Mouse (Mus musculus) forebrain, embryonic 11.5 days (tissue): ENCODE results near the gene Nedd9. TPM values are rescaled to one million over a fixed set of nuclear protein-coding genes. Genes with fewer than 3 reads are reported as not detected.

Experiments used
- ATAC-seq: fragments of 200-750 bp; cut with Nextera tagmentation; replicated peaks from 2 replicates; pipeline ENCODE4 v1.8.0; 2017; ENCODE audit warnings: moderate TSS enrichment; ENCODE audit not compliant: low FRiP score
- DNase-seq: peaks from one replicate; pipeline ENCODE4 v3.0.0-alpha.2; 2017; ENCODE audit warnings: low spot score
- H3K27ac ChIP-seq: fragments of 300-500 bp; sonication (generic); 2 replicates; pipeline ENCODE4 v1.5.1; 2014; ENCODE audit warnings: low read depth, low read length
- H3K27me3 ChIP-seq: fragments of 300-500 bp; sonication (generic); 2 replicates; pipeline ENCODE4 v1.6.1; 2014; ENCODE audit warnings: mild to moderate bottlenecking, low read length, mixed read lengths; ENCODE audit not compliant: control insufficient read depth, insufficient read depth
- H3K36me3 ChIP-seq: fragments of 300-500 bp; sonication (generic); 2 replicates; pipeline ENCODE4 v1.6.1; 2014; ENCODE audit warnings: mild to moderate bottlenecking, low read length, moderate library complexity, mixed read lengths; ENCODE audit not compliant: control insufficient read depth, insufficient read depth
- H3K4me1 ChIP-seq: fragments of 300-500 bp; sonication (generic); replicated peaks from 2 replicates; pipeline ENCODE4 v1.6.1; 2014; ENCODE audit warnings: low read length, mixed read lengths; ENCODE audit not compliant: control insufficient read depth, insufficient read depth
- H3K4me2 ChIP-seq: fragments of 300-500 bp; sonication (generic); 2 replicates; pipeline ENCODE4 v1.6.1; 2014; ENCODE audit warnings: low read depth, mild to moderate bottlenecking, low read length, moderate library complexity, mixed read lengths; ENCODE audit not compliant: severe bottlenecking
- H3K4me3 ChIP-seq: fragments of 300-500 bp; sonication (generic); 2 replicates; pipeline ENCODE4 v1.5.1; 2014; ENCODE audit warnings: low read depth, low read length
- H3K9ac ChIP-seq: fragments of 300-500 bp; sonication (generic); 2 replicates; pipeline ENCODE4 v1.6.1; 2014; ENCODE audit warnings: low read length
- H3K9me3 ChIP-seq: fragments of 300-500 bp; sonication (generic); 2 replicates; pipeline ENCODE4 v1.6.1; 2016; ENCODE audit warnings: low read length, mixed read lengths; ENCODE audit not compliant: control insufficient read depth
- WGBS: fragments of 180-500 bp; shearing (Covaris S2); extraction: QIAGEN DNeasy Blood & Tissue Kit; methylation state at CpG from one replicate; pipeline ENCODE4 v1.1.7; 2014; 5-methylcytosine and 5-hydroxymethylcytosine counted together
- polyA plus RNA-seq: library from polyadenylated mRNA; unstranded; fragments of >200 nt; fragmentation: Nextera tagmentation; extraction: Ambion mirVana; gene quantifications from 2 replicates; pipeline ENCODE4 v1.2.1, GENCODE M21; 2014

The Nedd9 gene
- polyA plus RNA-seq, 1 experiment from 2014 or later: 27.0 TPM

- no peaks in the 10 kb centered on the region for H3K27me3 ChIP-seq
- no peaks in the 10 kb centered on the region for H3K9me3 ChIP-seq
- H3K4me1 ChIP-seq: no peaks in the 10 kb centered on the region
- no peak for ATAC-seq
- no peak overlapping the region for H3K27ac ChIP-seq
- no peak overlapping the region for H3K4me3 ChIP-seq
- no peak overlapping the region for H3K9ac ChIP-seq
- DNase-seq: no peak
- WGBS: 90% methylated on average over 5 of the region's 5 CpGs
- H3K4me2 ChIP-seq: no peak overlapping the region
- no peaks in the 10 kb centered on the region for H3K36me3 ChIP-seq
Measured at GRCm38 (mm10) chr13:41381806-41382546, 105.2 kb downstream of the Nedd9 start.

DNA sequence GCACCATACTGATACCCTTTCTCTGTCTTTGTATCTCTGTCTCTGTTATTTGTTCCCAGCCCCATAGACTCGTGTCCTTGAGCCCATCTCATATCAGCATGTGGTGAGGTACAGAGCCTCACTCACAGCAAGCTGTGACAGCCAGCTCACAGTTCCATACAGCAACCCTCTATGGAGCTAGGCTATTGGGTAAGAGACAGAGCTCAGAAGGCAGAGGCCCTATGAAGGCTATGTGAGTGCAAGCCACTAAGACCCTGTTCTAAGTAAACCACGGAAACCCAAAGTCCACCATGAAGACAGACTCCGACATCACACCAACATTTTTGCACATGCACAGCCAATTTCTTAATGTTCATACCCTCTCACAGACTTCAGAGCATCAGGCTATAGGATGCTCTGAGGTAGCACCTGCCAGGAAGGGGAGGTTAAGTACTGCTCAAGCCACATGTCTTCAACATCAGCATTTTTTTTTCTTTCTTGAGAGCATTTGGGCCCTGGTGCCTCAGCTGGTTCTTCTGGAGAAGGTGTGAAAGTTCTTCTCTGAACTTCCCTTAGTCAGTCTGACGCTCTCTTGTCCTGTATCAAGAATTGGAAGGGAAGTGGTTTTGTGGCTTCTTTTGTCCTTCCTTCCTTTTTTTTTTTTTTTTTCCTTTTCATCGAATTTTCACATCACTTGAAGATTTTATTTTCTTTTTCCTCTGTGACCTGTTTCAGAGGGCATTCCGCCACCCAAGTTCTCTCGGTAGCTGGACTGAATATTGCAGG is 105.9 kb downstream of the Nedd9 start:
- H3K4me1 ChIP-seq: no peaks in the 10 kb centered on the region
- WGBS: 84% methylated on average over 7 of the region's 7 CpGs
- no peak for DNase-seq

DNA sequence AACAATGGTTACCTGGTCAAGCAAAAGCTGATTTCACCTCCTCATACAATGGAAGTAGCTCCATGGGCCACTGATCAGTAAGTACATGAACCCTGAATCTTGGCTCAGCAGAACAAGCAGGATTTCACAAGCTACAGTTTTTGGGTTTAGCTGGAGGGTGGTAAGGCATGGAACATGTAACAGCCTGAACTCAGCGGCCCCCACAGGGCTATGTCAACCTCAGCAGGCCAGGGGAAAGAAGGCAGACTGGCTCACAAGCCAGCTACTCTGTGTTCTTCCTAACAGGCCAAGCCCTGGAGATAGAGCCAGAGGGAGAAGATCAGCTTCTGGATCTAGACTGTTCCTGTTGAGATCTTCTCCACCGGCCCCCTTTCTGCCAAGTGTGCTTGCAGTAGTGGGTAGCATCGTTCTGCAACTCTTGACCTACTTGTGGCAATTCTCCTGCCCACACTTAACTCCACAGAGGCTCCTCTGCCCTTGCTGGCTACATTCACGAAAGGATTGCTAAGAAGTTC is 107.2 kb downstream of the Nedd9 start:
- Histone ChIP-seq H3K9ac (no peak overlapping the region), H3K27ac (no peak overlapping the region), H3K4me1 (no peaks in the 10 kb centered on the region), H3K9me3 (no peaks in the 10 kb centered on the region), H3K36me3 (no peaks in the 10 kb centered on the region), H3K27me3 (no peaks in the 10 kb centered on the region), H3K4me2 (no peak overlapping the region), H3K4me3 (no peak overlapping the region)
- DNase-seq: no peak
- ATAC-seq: no peak
- 91% methylated on average over 4 of the region's 4 CpGs for WGBS

More for the DNA sequence above, 105.9 kb downstream of the Nedd9 start:
- no peak for ATAC-seq
- no peaks in the 10 kb centered on the region for H3K36me3 ChIP-seq
- no peaks in the 10 kb centered on the region for H3K27me3 ChIP-seq
- H3K9me3 ChIP-seq: no peaks in the 10 kb centered on the region
- no peak overlapping the region for H3K4me2 ChIP-seq
- no peak overlapping the region for H3K9ac ChIP-seq
- no peak overlapping the region for H3K4me3 ChIP-seq
- no peak overlapping the region for H3K27ac ChIP-seq

DNA sequence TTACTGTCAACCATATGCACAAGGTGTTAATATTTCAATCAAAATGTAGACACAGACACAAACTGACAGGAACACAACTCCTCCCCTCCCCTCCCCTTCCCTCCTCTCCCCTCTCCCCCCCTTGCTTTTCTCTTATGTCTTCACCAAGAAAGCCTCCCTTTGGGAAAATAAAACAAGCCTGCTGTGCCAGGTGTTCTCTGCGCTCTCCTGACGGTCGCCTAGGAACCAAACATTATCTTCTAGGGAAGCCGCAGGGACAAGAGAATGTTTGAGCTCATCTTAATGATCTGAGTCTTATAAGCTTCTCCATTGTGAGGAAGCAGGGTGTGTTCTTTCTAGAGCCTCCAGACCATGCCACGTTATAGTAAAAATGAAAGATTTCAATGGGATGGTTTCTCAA is 108.7 kb downstream of the Nedd9 start:
- H3K4me1 ChIP-seq: no peaks in the 10 kb centered on the region
- H3K4me3 ChIP-seq: no peak overlapping the region
- H3K9me3 ChIP-seq: no peaks in the 10 kb centered on the region
- H3K27ac ChIP-seq: no peak overlapping the region
- no peak overlapping the region for H3K9ac ChIP-seq
- H3K4me2 ChIP-seq: no peak overlapping the region
- no peaks in the 10 kb centered on the region for H3K36me3 ChIP-seq
- ATAC-seq (no peak), DNase-seq (no peak)
- H3K27me3 ChIP-seq: no peaks in the 10 kb centered on the region
- 69% methylated on average over 5 of the region's 5 CpGs for WGBS

- Histone ChIP-seq H3K27me3 (no peaks in the 10 kb centered on the region), H3K36me3 (no peaks in the 10 kb centered on the region), H3K9ac (no peak overlapping the region), H3K27ac (no peak overlapping the region), H3K4me1 (no peaks in the 10 kb centered on the region), H3K9me3 (no peaks in the 10 kb centered on the region), H3K4me3 (no peak overlapping the region), H3K4me2 (no peak overlapping the region)
- ATAC-seq (no peak), DNase-seq (no peak)
- WGBS: 88% methylated on average over 9 of the region's 9 CpGs
Measured at GRCm38 (mm10) chr13:41377856-41378255, 109.3 kb downstream of the Nedd9 start.

DNA sequence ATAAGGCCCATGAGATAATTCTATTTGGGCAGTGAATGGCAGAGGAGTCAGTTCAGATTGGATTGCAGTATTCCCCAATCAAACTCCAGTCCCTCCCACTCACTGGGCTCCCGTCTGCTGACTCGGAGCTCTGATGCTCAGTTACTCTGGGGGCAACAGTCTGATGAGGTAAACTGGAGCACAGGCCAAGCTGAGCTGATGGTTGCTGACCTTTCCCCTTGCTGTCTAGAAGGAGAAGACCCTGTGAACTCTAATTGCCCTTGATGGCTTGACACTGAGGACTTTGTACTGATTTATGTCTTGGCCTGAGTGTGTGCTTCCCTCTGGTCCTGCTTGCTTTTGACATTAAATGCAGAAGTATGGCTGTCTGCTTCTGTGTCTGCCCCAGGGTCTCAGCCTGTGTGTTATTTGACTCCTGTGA is 110.1 kb downstream of the Nedd9 start:
- Histone ChIP-seq H3K27me3 (no peaks in the 10 kb centered on the region), H3K27ac (no peak overlapping the region), H3K4me2 (no peak overlapping the region), H3K9ac (no peak overlapping the region), H3K4me1 (no peaks in the 10 kb centered on the region), H3K9me3 (no peaks in the 10 kb centered on the region), H3K36me3 (no peaks in the 10 kb centered on the region), H3K4me3 (no peak overlapping the region)
- ATAC-seq (no peak), DNase-seq (no peak)
- 46% methylated on average over 2 of the region's 2 CpGs for WGBS

DNA sequence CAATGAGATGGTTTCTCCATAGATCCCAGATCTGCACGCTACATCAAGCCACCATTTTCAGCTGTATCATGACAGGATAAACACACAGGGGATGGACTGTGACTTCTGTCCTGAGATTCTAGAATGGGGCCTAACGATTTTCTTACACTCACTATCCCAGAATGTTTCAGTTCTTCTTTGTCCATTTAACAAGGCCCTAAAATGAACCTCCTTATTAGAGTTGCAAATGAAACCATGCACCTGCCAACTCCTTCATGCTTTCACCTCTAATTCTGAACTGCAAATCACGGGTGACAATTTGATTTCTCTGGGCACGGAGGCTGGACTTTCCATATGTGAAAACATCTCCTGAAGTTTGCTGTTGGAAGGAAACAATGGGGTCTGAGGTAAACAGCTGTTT is 111.1 kb downstream of the Nedd9 start:
- DNase-seq (no peak), ATAC-seq (no peak)
- H3K27me3 ChIP-seq: no peaks in the 10 kb centered on the region
- no peak overlapping the region for H3K27ac ChIP-seq
- no peak overlapping the region for H3K9ac ChIP-seq
- no peaks in the 10 kb centered on the region for H3K9me3 ChIP-seq
- no peak overlapping the region for H3K4me3 ChIP-seq
- H3K4me2 ChIP-seq: no peak overlapping the region
- H3K36me3 ChIP-seq: no peaks in the 10 kb centered on the region
- WGBS: 75% methylated on average over 4 of the region's 4 CpGs
- no peaks in the 10 kb centered on the region for H3K4me1 ChIP-seq

DNA sequence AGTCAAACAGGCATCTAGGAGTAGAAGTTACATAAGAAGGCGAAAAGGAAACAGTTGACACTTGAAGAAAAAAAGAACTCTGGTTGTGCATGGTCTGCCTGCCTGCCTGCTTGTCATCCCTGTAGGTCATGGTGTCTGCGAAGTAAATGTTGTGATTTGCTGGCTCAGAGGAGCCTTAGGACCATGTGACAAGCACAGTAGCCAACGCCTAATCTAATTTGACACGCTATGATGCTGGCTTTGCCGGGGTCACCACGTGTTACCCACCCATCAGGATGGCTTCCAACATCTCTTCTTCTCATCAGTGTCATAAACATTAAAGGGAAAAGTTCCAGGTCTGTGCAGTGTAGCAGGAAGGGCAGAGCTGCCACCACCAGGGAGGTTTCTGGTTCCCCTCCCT is 111.5 kb downstream of the Nedd9 start:
- Histone ChIP-seq H3K4me1 (no peaks in the 10 kb centered on the region), H3K9me3 (no peaks in the 10 kb centered on the region), H3K36me3 (no peaks in the 10 kb centered on the region), H3K4me2 (no peak overlapping the region), H3K27me3 (no peaks in the 10 kb centered on the region), H3K27ac (no peak overlapping the region), H3K4me3 (no peak overlapping the region), H3K9ac (no peak overlapping the region)
- 79% methylated on average over 6 of the region's 6 CpGs for WGBS
- ATAC-seq (no peak), DNase-seq (no peak)
